Mouse (Mus musculus) cerebellum, adult 2 months (tissue): ENCODE measurements around the gene Slc25a53. TPM values are rescaled to one million over a fixed set of nuclear protein-coding genes. Genes with fewer than 3 reads are reported as not detected.

Experiments
- DNase-seq, 2 experiments: peaks; one replicate each; pipeline ENCODE4 v3.0.0; 2021
- H3K27ac ChIP-seq: fragments of 200-500 bp; 2 replicates; pipeline ENCODE4 v1.5.1; 2012; ENCODE audit warnings: low read length, control low read depth, inconsistent platforms; ENCODE audit not compliant: insufficient read depth
- H3K27me3 ChIP-seq: fragments of 200-500 bp; 2 replicates; pipeline ENCODE4 v1.6.1; 2012; ENCODE audit warnings: inconsistent platforms, mild to moderate bottlenecking, low read length, moderate library complexity; ENCODE audit not compliant: control insufficient read depth, insufficient read depth
- H3K4me1 ChIP-seq: fragments of 200-500 bp; 2 replicates; pipeline ENCODE4 v1.6.1; 2011; ENCODE audit warnings: low read length; ENCODE audit not compliant: control insufficient read depth, insufficient read depth
- H3K4me3 ChIP-seq: fragments of 200-500 bp; replicated peaks from 2 replicates; pipeline ENCODE3; 2011; ENCODE audit warnings: mild to moderate bottlenecking, low read depth, low read length, control low read depth; ENCODE audit not compliant: insufficient read depth
- CTCF ChIP-seq: fragments of 200-500 bp; IDR thresholded peaks from 2 replicates; pipeline ENCODE4 v1.5.1; 2011; ENCODE audit warnings: low read depth, mild to moderate bottlenecking, control low read depth, low read length, moderate library complexity, borderline replicate concordance; ENCODE audit not compliant: insufficient read depth
- POLR2A ChIP-seq: fragments of 200-500 bp; IDR thresholded peaks from 2 replicates; pipeline ENCODE4 v1.6.1; 2011; ENCODE audit warnings: low read length, control low read depth, borderline replicate concordance; ENCODE audit not compliant: insufficient read depth
- WGBS: fragments of 180-500 bp; shearing (Covaris S2); methylation state at CpG from one replicate; pipeline ENCODE4 v1.1.7; 2018; 5-methylcytosine and 5-hydroxymethylcytosine counted together
- polyA plus RNA-seq: library from polyadenylated mRNA; depleted of rRNA; stranded (reverse); fragments of >200 nt; gene quantifications from 2 replicates; pipeline ENCODE4 v1.2.3, GENCODE M21; 2012

Slc25a53 gene
- polyA plus RNA-seq, 1 experiment: 15.9 TPM

- no peaks in the 10 kb centered on the region for H3K27me3 ChIP-seq
- no peak for DNase-seq
- 84% methylated on average over 8 of the region's 8 CpGs for WGBS
- TF ChIP-seq CTCF (no peak), POLR2A (no peak)
- H3K4me1 ChIP-seq: no peaks in the 10 kb centered on the region
- H3K27ac ChIP-seq: no peak overlapping the region
- no peak overlapping the region for H3K4me3 ChIP-seq
Measured at GRCm38 (mm10) chrX:137030916-137031315, 7.2 kb downstream of the Slc25a53 start.

GRCm38 (mm10) chrX:137019310-137019709 lies 18.8 kb downstream of the Slc25a53 start:
- Histone ChIP-seq H3K4me3 (no peak overlapping the region), H3K27me3 (no peaks in the 10 kb centered on the region), H3K4me1 (peaks cover 2% of the 10 kb centered on the region; the same call in 1 of the 2 replicates), H3K27ac (no peak overlapping the region)
- peak; percentile 44 to 59 for DNase-seq
- 35% methylated on average over 1 of the region's 1 CpGs for WGBS
- TF ChIP-seq POLR2A (no peak), CTCF (peak; percentile 50; the same call in 1 of the 2 replicates)

- H3K27me3 ChIP-seq: no peaks in the 10 kb centered on the region
- H3K4me1 ChIP-seq: peaks cover 2% of the 10 kb centered on the region; the same call in 1 of the 2 replicates
- 78% methylated on average over 1 of the region's 1 CpGs for WGBS
- no peak overlapping the region for H3K4me3 ChIP-seq
- no peak for DNase-seq
- H3K27ac ChIP-seq: no peak overlapping the region
- TF ChIP-seq POLR2A (no peak), CTCF (no peak)
Measured at GRCm38 (mm10) chrX:137017668-137018067, 20.4 kb downstream of the Slc25a53 start.

GRCm38 (mm10) chrX:137015099-137015709 lies 22.9 kb downstream of the Slc25a53 start:
- WGBS: 45% methylated on average over 6 of the region's 6 CpGs
- TF ChIP-seq CTCF (peak; percentile 59), POLR2A (no peak)
- Histone ChIP-seq H3K4me3 (no peak overlapping the region), H3K27me3 (no peaks in the 10 kb centered on the region), H3K4me1 (peaks cover 2% of the 10 kb centered on the region; the same call in 1 of the 2 replicates), H3K27ac (no peak overlapping the region; the same call in 1 of the 2 replicates)
- DNase-seq: peak; percentile 56 to 59

- WGBS: 65% methylated on average over 2 of the region's 2 CpGs
- Histone ChIP-seq H3K4me3 (no peak overlapping the region), H3K27ac (no peak overlapping the region), H3K27me3 (no peaks in the 10 kb centered on the region), H3K4me1 (no peaks in the 10 kb centered on the region)
- no peak for DNase-seq
- no peak for TF ChIP-seq CTCF
- TF ChIP-seq POLR2A: no peak
Measured at GRCm38 (mm10) chrX:136996256-136996655, 41.8 kb downstream of the Slc25a53 start.

- no peaks in the 10 kb centered on the region for H3K27me3 ChIP-seq
- H3K4me1 ChIP-seq: no peaks in the 10 kb centered on the region
- DNase-seq: peak; percentile 43 to 44
- H3K4me3 ChIP-seq: peak overlapping the region; percentile 98
- peak overlapping the region; percentile 94 for H3K27ac ChIP-seq
- 5% methylated on average over 13 of the region's 14 CpGs for WGBS
- TF ChIP-seq CTCF (no peak), POLR2A (no peak)
Measured at GRCm38 (mm10) chrX:136993641-136994040, 44.5 kb downstream of the Slc25a53 start.

GRCm38 (mm10) chrX:136992978-136993547 lies 45.0 kb downstream of the Slc25a53 start, which contains the start of gene Zcchc18:
TSS of gene Zcchc18 (plus strand) at chrX:136993155.
- Histone ChIP-seq H3K4me3 (peak within 1 kb of the TSS; percentile 98), H3K4me1 (no peaks in the 10 kb centered on the region), H3K27ac (peak within 1 kb of the TSS; percentile 94), H3K27me3 (no peaks in the 10 kb centered on the region)
- DNase-seq: peak; percentile 86 to 91
- TF ChIP-seq POLR2A: peak; percentile 62
- no peak for TF ChIP-seq CTCF
- WGBS: 6% methylated on average over 26 of the region's 26 CpGs

- Histone ChIP-seq H3K4me3 (peak overlapping the region; percentile 98), H3K27me3 (no peaks in the 10 kb centered on the region), H3K4me1 (no peaks in the 10 kb centered on the region), H3K27ac (peak overlapping the region; percentile 94)
- TF ChIP-seq POLR2A: no peak
- TF ChIP-seq CTCF: no peak
- 4% methylated on average over 19 of the region's 19 CpGs for WGBS
- DNase-seq: peak; percentile 46 to 54
Measured at GRCm38 (mm10) chrX:136992191-136992965, 45.7 kb downstream of the Slc25a53 start.
